Mouse (Mus musculus) left cerebral cortex, adult 9 months (tissue): ENCODE measurements around the gene Dnajc13.

ENCODE experiments used
- DNase-seq, 2 experiments: peaks; one replicate each; pipeline ENCODE4 v3.0.0; 2022; ENCODE audit warnings: low spot score in 2 of 2

Dnajc13 gene

DNA sequence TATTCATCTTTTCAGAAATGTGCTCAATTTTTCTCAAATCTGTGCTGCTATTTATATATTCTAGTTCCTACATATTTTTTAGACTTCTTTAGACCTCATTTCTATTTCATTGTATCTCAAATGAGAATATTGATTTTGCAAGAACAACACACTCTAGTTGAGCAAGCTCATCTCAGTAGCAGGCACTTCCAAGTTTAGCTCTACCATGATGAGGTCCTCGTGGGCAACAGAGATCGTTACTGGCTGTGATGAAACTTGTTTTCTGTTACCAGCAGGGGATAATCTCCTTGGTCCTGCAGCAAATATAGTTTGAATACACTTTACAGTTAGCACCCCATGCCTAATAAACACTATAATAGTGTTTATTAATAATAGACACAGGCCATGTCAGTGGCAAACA, 6.6 kb downstream of the Dnajc13 start:
- DNase-seq = no peak

GRCm38 (mm10) chr9:104254408-104255180, 8.1 kb downstream of the Dnajc13 start:
- no peak for DNase-seq

DNA sequence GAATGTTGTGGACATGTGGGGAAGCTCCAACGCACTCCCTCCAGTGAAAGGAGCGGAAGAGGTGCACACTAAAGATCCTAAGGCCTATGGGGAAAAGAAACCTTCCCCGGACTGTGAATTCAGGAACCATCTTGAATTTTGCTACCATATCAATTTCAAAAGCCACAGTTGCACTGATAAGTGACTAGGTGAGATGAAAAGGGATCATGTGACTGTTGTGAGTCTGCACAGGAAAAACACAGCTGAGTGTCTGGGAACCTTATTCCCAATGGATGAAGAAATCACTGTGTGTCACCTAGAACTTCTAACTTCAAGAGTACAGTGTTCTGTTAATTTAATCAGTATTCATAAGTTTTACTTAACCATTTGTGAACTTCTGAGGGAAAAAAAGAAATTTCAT, 10.1 kb downstream of the Dnajc13 start:
- DNase-seq = no peak

DNA sequence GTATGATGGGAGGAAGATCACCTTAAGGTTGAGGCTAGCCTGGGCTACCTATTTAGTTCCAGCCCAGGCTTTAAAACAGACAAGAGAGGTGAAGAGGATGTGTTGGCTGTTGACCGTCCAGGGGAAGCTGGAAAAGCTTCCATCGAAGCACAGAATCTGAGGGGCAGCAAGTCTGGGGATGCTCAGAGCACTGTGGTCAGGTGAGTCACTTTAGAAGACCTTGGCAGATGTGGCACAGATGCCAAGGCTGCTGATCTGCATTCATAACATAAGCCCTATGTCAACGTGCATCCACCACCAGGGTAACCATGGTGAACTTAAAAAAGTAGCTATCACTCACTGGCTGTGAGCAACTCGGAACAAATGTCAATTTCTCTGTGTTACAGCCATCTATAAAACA, 11.0 kb downstream of the Dnajc13 start:
- DNase-seq = no peak

- DNase-seq = no peak
Observed at GRCm38 (mm10) chr9:104251111-104251510, 11.6 kb downstream of the Dnajc13 start.

DNA sequence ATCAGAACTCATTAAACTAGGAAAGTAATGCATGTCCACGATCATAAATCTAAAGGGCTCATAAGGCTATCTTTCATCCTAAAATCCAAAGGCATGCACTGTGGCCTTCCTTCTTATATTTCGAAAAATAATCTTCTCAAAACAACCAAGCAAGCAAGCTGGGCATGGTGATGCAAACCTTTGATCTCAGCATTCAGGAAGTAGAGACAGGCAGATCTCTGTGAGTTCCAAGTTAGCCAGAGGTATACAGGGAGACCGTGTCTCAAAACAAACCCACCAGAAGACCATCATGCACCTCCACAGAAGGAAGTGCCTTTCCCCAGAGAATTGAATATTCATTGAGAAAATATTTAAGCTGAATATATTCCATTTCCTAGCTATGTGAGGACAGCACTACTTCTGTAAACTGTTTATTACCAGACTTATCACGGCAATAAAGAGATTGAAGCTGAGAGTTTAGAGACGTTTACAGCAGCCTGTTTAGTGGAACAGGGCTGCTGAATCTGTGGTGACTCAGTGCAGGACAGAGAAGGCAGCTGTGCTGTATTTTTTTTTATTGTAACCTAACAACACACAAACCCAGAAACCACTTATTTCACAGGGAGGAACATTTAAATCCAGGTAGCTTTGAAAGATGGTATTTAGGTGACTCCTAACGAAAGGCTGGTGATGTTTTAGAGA, 15.3 kb downstream of the Dnajc13 start:
- DNase-seq = no peak

GRCm38 (mm10) chr9:104243799-104244466, 18.8 kb downstream of the Dnajc13 start:
- DNase-seq = no peak

DNA sequence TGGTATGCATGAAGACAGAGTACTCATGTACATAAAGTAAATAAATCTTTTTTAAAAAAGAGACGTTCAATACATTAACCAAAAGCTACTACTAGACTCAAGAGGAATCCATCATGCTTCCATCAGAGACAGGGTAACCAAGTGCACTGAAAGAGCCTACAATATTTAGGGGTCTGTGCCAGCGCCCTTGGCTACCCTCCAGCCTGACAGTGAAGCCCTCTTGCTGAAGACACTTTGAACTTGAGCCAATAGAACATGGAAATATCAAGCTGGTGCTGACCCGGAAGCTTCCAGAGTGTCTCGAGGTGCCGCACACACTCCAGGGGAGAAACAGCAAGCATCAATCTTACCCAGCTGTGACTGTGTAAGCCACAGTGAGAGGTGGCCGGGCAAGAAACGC, 22.6 kb downstream of the Dnajc13 start:
- no peak for DNase-seq

- DNase-seq = no peak
Observed at GRCm38 (mm10) chr9:104239076-104239475, 23.7 kb downstream of the Dnajc13 start.

- DNase-seq = no peak
Observed at GRCm38 (mm10) chr9:104236256-104236930, 26.3 kb downstream of the Dnajc13 start.

DNA sequence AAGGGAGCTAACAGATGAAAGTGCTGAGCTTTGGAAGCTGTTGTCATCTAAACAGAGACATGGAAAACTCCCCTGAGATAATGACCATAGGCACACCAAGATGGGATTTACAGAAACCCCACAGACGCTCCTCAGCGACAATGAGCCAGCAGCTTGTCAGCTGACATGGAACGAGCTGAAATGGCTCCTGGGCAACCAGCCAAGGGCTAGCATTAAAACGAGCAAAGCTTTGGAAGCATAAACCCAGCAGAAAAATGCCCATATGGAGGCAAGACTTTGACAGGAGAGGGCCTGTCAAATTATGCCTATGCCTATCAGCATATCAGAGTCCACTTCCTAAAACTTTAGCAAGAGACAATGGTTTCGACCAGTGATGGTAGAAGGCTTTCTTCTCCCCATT, 27.0 kb downstream of the Dnajc13 start:
- DNase-seq = no peak

DNA sequence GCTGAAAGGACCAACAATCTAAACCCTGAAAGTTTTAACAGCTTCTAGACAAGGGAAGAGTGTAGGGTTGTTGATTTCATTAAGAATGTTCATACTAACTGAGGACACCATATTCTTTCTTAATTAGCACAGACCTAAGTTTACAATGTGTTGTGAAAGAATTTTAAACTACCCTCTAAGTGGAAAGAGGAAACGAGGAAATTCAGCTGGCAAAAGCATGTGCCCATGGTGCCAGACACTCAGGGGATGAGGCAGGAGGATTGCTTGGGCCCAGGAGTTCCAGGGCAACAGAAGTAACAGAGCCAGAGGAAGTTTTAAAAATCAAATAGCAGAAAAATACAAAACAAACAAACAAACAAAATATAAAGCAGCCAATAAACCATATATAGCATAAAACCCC, 28.9 kb downstream of the Dnajc13 start:
- DNase-seq = no peak

DNA sequence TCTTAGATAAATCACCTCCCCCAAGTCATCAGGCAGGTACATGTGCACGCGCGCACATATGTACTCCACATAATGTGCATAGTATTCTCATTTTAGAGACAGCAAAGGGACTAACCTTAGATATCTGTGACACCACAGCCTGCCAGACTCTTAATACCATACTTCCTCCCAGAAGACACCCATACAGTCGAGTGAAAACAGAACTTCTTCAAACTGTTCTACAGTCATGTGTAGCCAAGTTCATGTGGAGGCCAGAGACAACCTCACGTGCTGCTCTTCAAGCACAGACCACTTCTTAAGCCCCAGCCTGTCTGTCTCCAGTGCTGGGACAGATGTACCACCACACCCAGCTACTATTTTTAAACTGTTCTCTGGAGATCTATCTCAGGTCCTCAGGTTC, 29.7 kb downstream of the Dnajc13 start:
- no peak for DNase-seq

- DNase-seq = no peak
Observed at GRCm38 (mm10) chr9:104232004-104232403, 30.7 kb downstream of the Dnajc13 start.

DNA sequence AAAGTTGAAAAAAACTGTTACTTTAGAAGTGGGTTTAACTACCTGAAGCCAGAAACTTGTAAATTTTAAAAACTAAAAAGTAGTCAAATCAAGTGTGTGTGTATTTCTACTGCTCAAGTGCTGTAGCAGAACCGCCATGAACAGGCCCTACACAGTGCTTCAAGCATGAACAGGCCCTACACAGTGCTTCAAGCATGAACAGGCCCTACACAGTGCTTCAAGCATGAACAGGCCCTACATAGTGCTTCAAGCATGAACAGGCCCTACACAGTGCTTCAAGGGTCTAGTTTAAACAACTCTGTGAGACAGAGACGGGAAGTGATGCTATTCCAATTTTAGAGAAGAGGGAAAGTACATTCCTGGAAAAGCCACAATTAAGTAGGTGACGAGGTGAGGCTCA, 51.3 kb downstream of the Dnajc13 start:
- no peak for DNase-seq

DNA sequence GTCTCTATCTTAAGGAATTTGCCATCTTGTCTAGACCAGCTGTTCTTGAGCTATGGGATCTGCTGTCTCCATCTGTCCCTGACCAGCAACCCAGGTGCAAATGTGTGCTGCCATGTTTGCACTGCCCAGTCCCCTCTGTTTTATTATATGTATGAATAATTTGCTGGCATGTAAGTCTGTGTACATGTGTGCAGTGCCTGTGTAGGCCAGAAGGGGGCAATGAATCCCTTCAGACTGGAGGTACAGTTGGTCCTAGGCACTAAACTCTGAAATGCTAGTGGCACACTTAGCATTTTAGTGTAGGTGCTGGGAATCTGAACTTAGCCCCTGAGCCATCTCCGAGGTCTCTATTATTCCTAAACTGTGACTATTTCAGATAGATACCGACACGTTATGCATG, 58.9 kb downstream of the Dnajc13 start:
- peak in 1 of 2 experiments; percentile 41 for DNase-seq

GRCm38 (mm10) chr9:104194528-104194927, 68.2 kb downstream of the Dnajc13 start:
- DNase-seq = no peak

- DNase-seq = no peak
Observed at GRCm38 (mm10) chr9:104193900-104194299, 68.8 kb downstream of the Dnajc13 start.

DNA sequence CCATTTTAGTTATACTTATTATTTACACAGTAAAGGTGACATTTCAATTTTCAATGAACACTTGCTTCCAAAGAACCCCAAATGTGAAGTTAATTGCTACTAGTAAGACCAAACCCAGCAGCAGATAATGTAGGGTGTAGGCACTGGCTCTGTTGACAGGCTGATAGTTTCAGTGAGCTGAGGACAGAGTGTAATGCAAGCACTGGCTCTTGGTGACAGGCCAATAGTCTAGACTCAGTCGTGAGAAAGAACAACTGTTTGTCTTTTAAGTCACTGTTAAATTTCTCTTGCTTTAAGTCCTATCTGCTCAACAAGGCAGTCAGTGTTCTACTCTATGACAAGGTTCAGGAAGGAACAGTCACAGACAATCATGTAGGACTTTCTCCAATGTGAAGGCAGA, 69.4 kb downstream of the Dnajc13 start:
- DNase-seq = no peak

DNA sequence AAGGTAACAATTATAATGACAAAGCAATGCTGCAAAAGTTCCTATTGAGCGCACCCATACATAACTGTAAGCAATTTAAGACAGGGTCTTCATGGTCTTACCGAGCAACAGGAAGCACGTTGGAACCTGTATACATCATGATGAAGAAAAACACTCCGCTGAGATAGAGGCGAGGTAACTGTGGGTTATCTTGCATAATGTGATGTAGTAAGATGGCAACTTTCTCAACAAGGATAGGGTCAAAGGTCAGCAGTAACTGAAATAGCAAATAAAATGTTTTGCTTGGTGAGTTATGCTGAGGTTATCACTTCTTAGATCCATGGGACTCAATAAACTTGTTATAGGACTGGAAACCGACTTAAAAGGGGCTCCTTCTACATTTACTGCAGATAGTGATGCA, 70.2 kb downstream of the Dnajc13 start:
- DNase-seq = no peak

GRCm38 (mm10) chr9:104189657-104190056, 73.1 kb downstream of the Dnajc13 start:
- no peak for DNase-seq

GRCm38 (mm10) chr9:104188704-104189103, 74.0 kb downstream of the Dnajc13 start:
- no peak for DNase-seq
